Mouse (Mus musculus) spleen, adult 10 weeks (tissue): ENCODE data around the gene I0C0044D17Rik. TPM values are rescaled to one million over a fixed set of nuclear protein-coding genes. Genes with fewer than 3 reads are reported as not detected.

Source experiments
- polyA plus RNA-seq: library from polyadenylated mRNA; stranded (reverse); fragments of 350-450 nt; fragmentation: Illumina TruSeq; extraction: RNeasy Lipid Tissue Mini Kit (QIAGEN cat#74804); gene quantifications from one replicate; pipeline ENCODE4 v1.2.3, GENCODE M21; 2015; ENCODE audit warnings: low replicate concordance; ENCODE audit not compliant: insufficient read depth

The I0C0044D17Rik gene
- polyA plus RNA-seq: not detected

GRCm38 (mm10) chr4:98823740-98824139 is at the start of gene I0C0044D17Rik:
TSS of gene I0C0044D17Rik (minus strand) at chr4:98823840.

DNA sequence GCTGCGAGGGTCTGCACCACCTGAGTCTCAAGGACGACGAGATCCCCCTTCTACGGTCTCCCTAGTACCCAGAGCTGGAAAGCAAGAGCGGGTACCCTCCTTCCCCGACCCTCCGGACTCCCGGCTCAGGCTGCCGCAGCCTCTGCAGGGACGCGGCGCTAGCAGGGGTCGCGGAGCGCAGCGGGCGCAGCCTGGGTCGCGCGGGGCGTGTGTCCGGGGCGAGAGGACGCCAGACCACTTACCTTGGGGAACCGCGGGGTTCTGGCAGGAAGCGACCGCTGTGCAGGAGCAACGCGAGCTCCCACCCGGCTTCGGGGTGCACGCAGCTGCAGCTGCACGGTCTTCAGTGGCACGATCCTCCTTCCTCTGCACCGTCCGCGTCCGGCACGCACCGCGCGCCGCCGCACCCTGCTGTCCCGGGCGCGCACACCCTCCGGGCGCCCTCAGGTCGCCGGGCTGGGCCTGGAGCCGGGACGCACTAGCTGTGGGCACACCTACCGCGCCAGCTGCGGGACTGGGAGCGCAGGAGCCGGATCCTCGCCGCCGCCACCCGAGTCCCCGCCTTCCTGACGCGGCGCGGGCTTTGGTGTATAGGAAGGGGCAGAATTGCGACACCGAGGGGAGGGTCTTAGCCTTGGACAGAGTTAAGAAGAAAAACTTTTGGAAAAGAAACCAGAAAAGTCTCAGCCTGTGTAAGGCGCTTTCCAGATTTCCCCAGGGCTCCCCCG is 6.3 kb downstream of the I0C0044D17Rik start, which contains the start of gene Kank4:
TSS of gene Kank4 (minus strand) at position 354 of the 728 bp plus-strand sequence.

Other genes with a start within 250 kb of the I0C0044D17Rik start
- gene L1td1, start 97.1 kb downstream of the I0C0044D17Rik start, polyA plus RNA-seq: not detected
- gene Kank4, start 6.3 kb downstream of the I0C0044D17Rik start, polyA plus RNA-seq: 0.25 TPM
- 77.5 TPM for gene Usp1, start 100.0 kb upstream of the I0C0044D17Rik start, polyA plus RNA-seq
- gene Angptl3, start 207.1 kb upstream of the I0C0044D17Rik start, polyA plus RNA-seq: 1.6 TPM